Comparison of ENCODE assay signal across 11 mouse cellular contexts in the genomic region with DNA sequence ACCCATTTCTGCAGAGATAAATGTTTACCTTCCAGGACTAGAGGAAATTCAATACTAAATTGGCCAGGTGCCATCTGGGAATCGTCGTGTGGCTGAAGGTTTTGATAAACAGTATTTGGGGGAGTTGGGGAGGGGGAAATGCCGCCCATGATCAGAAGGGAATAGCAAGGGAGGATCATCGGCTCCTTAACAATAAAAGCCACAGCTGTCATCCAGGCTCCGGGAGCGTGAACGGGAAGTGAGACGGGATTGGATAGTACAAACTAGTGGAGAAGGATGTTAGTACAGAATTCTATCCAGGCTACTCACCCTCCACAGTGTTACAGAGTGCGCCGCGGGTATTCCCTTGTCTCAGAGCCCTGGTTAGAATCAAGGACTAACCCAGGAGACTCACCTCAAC.
DNase-seq lines count a peak whose midpoint lies in the region; ATAC-seq and TF ChIP-seq lines count a peak whose summit lies in the region.
"Had no signal": no experiment of that assay in that cellular context is flagged by ENCODE, and none has a peak within 500 bp of the region (broad histone marks: within the 10 kb centered on the region; RNA-seq: fewer than 3 reads in every experiment).

No protein-coding gene starts in this region.

- no peak for ATAC-seq in hindbrain, postnatal 0 days
- ATAC-seq in hindbrain, embryonic 11.5 days (ENCODE audit: low FRiP score) = no peak
- ATAC-seq in midbrain, embryonic 16.5 days = no peak
- no peak for ATAC-seq in embryonic facial prominence, embryonic 15.5 days (ENCODE audit: insufficient number of reproducible peaks, low FRiP score, low TSS enrichment, low read depth)
- no peak; the same call in 1 of the 2 replicates for ATAC-seq in stomach, embryonic 15.5 days (ENCODE audit: insufficient read depth, low FRiP score, low read depth)
- ATAC-seq: inflammation-experienced regulatory T-cells, adult 6 months; liver, postnatal 0 days had no signal

- H3K4me1 ChIP-seq in hindbrain, postnatal 0 days (ENCODE audit: insufficient read depth, low read length) = no peaks in the 10 kb centered on the region
- no peaks in the 10 kb centered on the region; the same call in 1 of the 2 replicates for H3K4me1 ChIP-seq in hindbrain, embryonic 11.5 days (replicated peaks; ENCODE audit: control insufficient read depth, insufficient read depth, low read length)
- no peaks in the 10 kb centered on the region for H3K4me1 ChIP-seq in midbrain, embryonic 10.5 days
- H3K4me1 ChIP-seq in midbrain, embryonic 16.5 days (ENCODE audit: control insufficient read depth, insufficient read depth, low read length) = peaks cover 3% of the 10 kb centered on the region; the same call in 1 of the 2 replicates
- peaks cover 15% of the 10 kb centered on the region for H3K4me1 ChIP-seq in embryonic facial prominence, embryonic 15.5 days
- no peaks in the 10 kb centered on the region for H3K4me1 ChIP-seq in stomach, embryonic 15.5 days
- H3K4me1 ChIP-seq: neural tube, embryonic 12.5 days had no signal

- no peaks in the 10 kb centered on the region for H3K27me3 ChIP-seq in hindbrain, postnatal 0 days (ENCODE audit: insufficient read depth, low read length)
- H3K27me3 ChIP-seq in hindbrain, embryonic 11.5 days (ENCODE audit: control insufficient read depth, insufficient read depth, low read length) = no peaks in the 10 kb centered on the region
- H3K27me3 ChIP-seq in midbrain, embryonic 10.5 days (ENCODE audit: low read depth, poor library complexity, severe bottlenecking) = no peaks in the 10 kb centered on the region
- no peaks in the 10 kb centered on the region for H3K27me3 ChIP-seq in midbrain, embryonic 16.5 days (ENCODE audit: control insufficient read depth, insufficient read depth, low read depth, low read length)
- no peaks in the 10 kb centered on the region for H3K27me3 ChIP-seq in embryonic facial prominence, embryonic 15.5 days
- no peaks in the 10 kb centered on the region for H3K27me3 ChIP-seq in stomach, embryonic 15.5 days (replicated peaks)
- H3K27me3 ChIP-seq: neural tube, embryonic 12.5 days had no signal

- no peaks in the 10 kb centered on the region for H3K36me3 ChIP-seq in hindbrain, postnatal 0 days (ENCODE audit: insufficient read depth, low read length)
- H3K36me3 ChIP-seq in hindbrain, embryonic 11.5 days (ENCODE audit: control insufficient read depth, insufficient read depth, low read length) = no peaks in the 10 kb centered on the region
- no peaks in the 10 kb centered on the region for H3K36me3 ChIP-seq in midbrain, embryonic 10.5 days
- H3K36me3 ChIP-seq in midbrain, embryonic 16.5 days (ENCODE audit: control insufficient read depth, insufficient read depth, low read length) = no peaks in the 10 kb centered on the region
- no peaks in the 10 kb centered on the region for H3K36me3 ChIP-seq in embryonic facial prominence, embryonic 15.5 days
- no peaks in the 10 kb centered on the region for H3K36me3 ChIP-seq in stomach, embryonic 15.5 days
- H3K36me3 ChIP-seq: neural tube, embryonic 12.5 days had no signal

- DNase-seq in hindbrain, postnatal 0 days (ENCODE audit: low spot score) = peak; percentile 28
- DNase-seq in hindbrain, embryonic 11.5 days (ENCODE audit: low spot score) = no peak
- DNase-seq in midbrain, embryonic 10.5 days (ENCODE audit: low spot score) = no peak
- DNase-seq in Muller cell, postnatal 12 days (ENCODE audit: inconsistent ontology term) = no peak
- DNase-seq: cerebellum, adult 9-11 months; liver, postnatal 0 days had no signal

- no peak overlapping the region for H3K9ac ChIP-seq in hindbrain, postnatal 0 days (replicated peaks; ENCODE audit: low read length)
- no peak overlapping the region for H3K9ac ChIP-seq in hindbrain, embryonic 11.5 days (ENCODE audit: low read depth, low read length)
- no peak overlapping the region for H3K9ac ChIP-seq in midbrain, embryonic 16.5 days (ENCODE audit: low read depth, low read length)
- no peak overlapping the region for H3K9ac ChIP-seq in embryonic facial prominence, embryonic 15.5 days
- no peak overlapping the region for H3K9ac ChIP-seq in stomach, embryonic 15.5 days
- H3K9ac ChIP-seq: liver, postnatal 0 days; neural tube, embryonic 12.5 days had no signal

- H3K27ac ChIP-seq in hindbrain, postnatal 0 days = no peak overlapping the region
- no peak overlapping the region for H3K27ac ChIP-seq in hindbrain, embryonic 11.5 days (ENCODE audit: low read depth, low read length)
- H3K27ac ChIP-seq in midbrain, embryonic 10.5 days (replicated peaks) = 0 out of 2 replicates have a peak overlapping the region, but pooled peaks have one; percentile 28
- no peak overlapping the region for H3K27ac ChIP-seq in midbrain, embryonic 16.5 days (ENCODE audit: low read length)
- no peak overlapping the region for H3K27ac ChIP-seq in embryonic facial prominence, embryonic 15.5 days (replicated peaks)
- no peak overlapping the region for H3K27ac ChIP-seq in stomach, embryonic 15.5 days
- H3K27ac ChIP-seq: neural tube, embryonic 12.5 days had no signal

- no peaks in the 10 kb centered on the region for H3K9me3 ChIP-seq in hindbrain, postnatal 0 days (ENCODE audit: low read length)
- H3K9me3 ChIP-seq in hindbrain, embryonic 11.5 days (ENCODE audit: control insufficient read depth, low read length) = no peaks in the 10 kb centered on the region
- no peaks in the 10 kb centered on the region for H3K9me3 ChIP-seq in midbrain, embryonic 10.5 days (replicated peaks)
- no peaks in the 10 kb centered on the region for H3K9me3 ChIP-seq in midbrain, embryonic 16.5 days (replicated peaks; ENCODE audit: control insufficient read depth, low read length, poor library complexity, severe bottlenecking)
- H3K9me3 ChIP-seq in embryonic facial prominence, embryonic 15.5 days (replicated peaks) = no peaks in the 10 kb centered on the region
- no peaks in the 10 kb centered on the region for H3K9me3 ChIP-seq in stomach, embryonic 15.5 days
- H3K9me3 ChIP-seq: neural tube, embryonic 12.5 days had no signal

- no peak overlapping the region for H3K4me2 ChIP-seq in hindbrain, postnatal 0 days (ENCODE audit: low read depth, low read length)
- no peak overlapping the region for H3K4me2 ChIP-seq in hindbrain, embryonic 11.5 days (replicated peaks; ENCODE audit: low read depth, low read length)
- H3K4me2 ChIP-seq in midbrain, embryonic 16.5 days (ENCODE audit: low read length) = no peak overlapping the region
- peak overlapping the region; percentile 19; the same call in 1 of the 2 replicates for H3K4me2 ChIP-seq in embryonic facial prominence, embryonic 15.5 days (replicated peaks)
- H3K4me2 ChIP-seq in stomach, embryonic 15.5 days = peak overlapping the region; percentile 40
- H3K4me2 ChIP-seq: neural tube, embryonic 12.5 days had no signal

- no peak overlapping the region for H3K4me3 ChIP-seq in hindbrain, postnatal 0 days (ENCODE audit: low read length)
- no peak overlapping the region for H3K4me3 ChIP-seq in hindbrain, embryonic 11.5 days (ENCODE audit: low read depth, low read length)
- no peak overlapping the region for H3K4me3 ChIP-seq in midbrain, embryonic 10.5 days
- H3K4me3 ChIP-seq in midbrain, embryonic 16.5 days (ENCODE audit: low read depth, low read length) = no peak overlapping the region
- no peak overlapping the region for H3K4me3 ChIP-seq in embryonic facial prominence, embryonic 15.5 days (replicated peaks)
- no peak overlapping the region for H3K4me3 ChIP-seq in stomach, embryonic 15.5 days (replicated peaks)
- H3K4me3 ChIP-seq: neural tube, embryonic 12.5 days had no signal

- TF ChIP-seq CTCF in hindbrain, postnatal 0 days (IDR thresholded peaks at IDR 0.05; ENCODE audit: low read depth) = no peak

- 42% methylated on average over 11 of the region's 11 CpGs for WGBS in hindbrain, postnatal 0 days
- 68% methylated on average over 11 of the region's 11 CpGs for WGBS in hindbrain, embryonic 11.5 days
- 80% methylated on average over 11 of the region's 11 CpGs for WGBS in midbrain, embryonic 10.5 days
- WGBS in midbrain, embryonic 16.5 days = 47% methylated on average over 11 of the region's 11 CpGs
- 36% methylated on average over 11 of the region's 11 CpGs for WGBS in embryonic facial prominence, embryonic 15.5 days
- 31% methylated on average over 11 of the region's 11 CpGs for WGBS in stomach, embryonic 15.5 days

Comparison
In these comparisons a context has a peak if more than half of its experiments do, and no peak if none do; other contexts are left out.
1. H3K4me2 ChIP-seq: peak in embryonic facial prominence, embryonic 15.5 days (single experiment) and stomach, embryonic 15.5 days (single experiment); none in hindbrain, postnatal 0 days (single experiment), hindbrain, embryonic 11.5 days (single experiment) and midbrain, embryonic 16.5 days (single experiment).